Mouse (Mus musculus) MEL (cell line): ENCODE measurements around the gene Fis1. TPM values are rescaled to one million over a fixed set of nuclear protein-coding genes. Genes with fewer than 3 reads are reported as not detected.

Experiments
- DNase-seq: peaks from one replicate; pipeline ENCODE4 v3.0.0; 2011; ENCODE audit warnings: low read depth, low spot score
- H3K27ac ChIP-seq: 2 replicates; pipeline ENCODE4 v1.5.1; 2012; ENCODE audit warnings: low read depth, mild to moderate bottlenecking, control low read depth, low read length, moderate library complexity; ENCODE audit not compliant: control insufficient read depth
- H3K27me3 ChIP-seq, 2 experiments: fragments of 150-350 bp in 1 of 2; sonication (generic) in 1 of 2; 2 replicates each; pipeline ENCODE4 v1.6.1; 2012; ENCODE audit warnings: low read length in 2 of 2, mild to moderate bottlenecking in 2 of 2, improper control_type of control experiment in 1 of 2, moderate library complexity in 1 of 2; ENCODE audit not compliant: insufficient read depth in 2 of 2, control insufficient read depth in 1 of 2
- H3K36me3 ChIP-seq, 2 experiments: 2 replicates each; pipeline ENCODE4 v1.6.1; 2012 to 2014; ENCODE audit warnings: low read length in 2 of 2, improper control_type of control experiment in 1 of 2, inconsistent platforms in 1 of 2, mild to moderate bottlenecking in 1 of 2; ENCODE audit not compliant: insufficient read depth in 2 of 2, control insufficient read depth in 1 of 2
- H3K4me1 ChIP-seq, 2 experiments: fragments of 150-350 bp in 1 of 2; sonication (generic) in 1 of 2; 2 replicates each; pipeline ENCODE4 v1.6.1; 2012; ENCODE audit warnings: low read length in 2 of 2, improper control_type of control experiment in 1 of 2, mild to moderate bottlenecking in 1 of 2; ENCODE audit not compliant: insufficient read depth in 2 of 2, control insufficient read depth in 1 of 2
- H3K4me3 ChIP-seq, 2 experiments: fragments of 150-350 bp in 1 of 2; sonication (generic) in 1 of 2; 2 replicates each; pipeline ENCODE4 v1.5.1; 2012; ENCODE audit warnings: low read depth in 2 of 2, low read length in 2 of 2, mild to moderate bottlenecking in 2 of 2, moderate library complexity in 2 of 2, control low read depth in 1 of 2, improper control_type of control experiment in 1 of 2; ENCODE audit not compliant: control insufficient read depth in 1 of 2, insufficient read depth in 1 of 2
- H3K79me2 ChIP-seq: 2 replicates; pipeline ENCODE4 v1.6.1; 2012; ENCODE audit warnings: mild to moderate bottlenecking, low read length, moderate library complexity; ENCODE audit not compliant: control insufficient read depth, poor library complexity, insufficient read depth
- H3K9ac ChIP-seq: 2 replicates; pipeline ENCODE4 v1.6.1; 2012; ENCODE audit warnings: low read depth, mild to moderate bottlenecking, control low read depth, low read length, moderate library complexity; ENCODE audit not compliant: control insufficient read depth, poor library complexity, severe bottlenecking
- H3K9me3 ChIP-seq: fragments of 150-350 bp; sonication (generic); replicated peaks from 2 replicates; pipeline ENCODE4 v1.6.1; 2012; ENCODE audit warnings: mild to moderate bottlenecking, low read length, improper control_type of control experiment, moderate library complexity; ENCODE audit not compliant: insufficient read depth
- CTCF ChIP-seq, 3 experiments: IDR thresholded peaks in 2 of 3; conservative IDR thresholded peaks in 1 of 3; 2 replicates each; pipeline ENCODE4 v1.5.1; 2011 to 2012; ENCODE audit warnings: low read length in 3 of 3, low read depth in 2 of 3, mild to moderate bottlenecking in 2 of 3, improper control_type of control experiment in 1 of 3, inconsistent platforms in 1 of 3, mixed read lengths in 1 of 3, moderate library complexity in 1 of 3; ENCODE audit not compliant: control insufficient read depth in 1 of 3, insufficient read depth in 1 of 3, poor library complexity in 1 of 3, severe bottlenecking in 1 of 3
- E2F4 ChIP-seq: IDR thresholded peaks from 2 replicates; pipeline ENCODE4 v1.6.1; 2011; ENCODE audit warnings: low read depth, low read length, improper control_type of control experiment, borderline replicate concordance
- EP300 ChIP-seq, 2 experiments: IDR thresholded peaks; 2 replicates each; pipeline ENCODE4 v1.6.1; 2011; ENCODE audit warnings: improper control_type of control experiment in 2 of 2, low read length in 2 of 2, low read depth in 1 of 2, mild to moderate bottlenecking in 1 of 2
- ETS1 ChIP-seq: IDR thresholded peaks from 2 replicates; pipeline ENCODE4 v1.6.1; 2012; ENCODE audit warnings: low read depth, mild to moderate bottlenecking, inconsistent platforms, low read length, improper control_type of control experiment, moderate library complexity
- GATA1 ChIP-seq: IDR thresholded peaks from 2 replicates; pipeline ENCODE4 v1.6.1; 2011; ENCODE audit warnings: low read depth, low read length, improper control_type of control experiment
- HCFC1 ChIP-seq: IDR thresholded peaks from 2 replicates; pipeline ENCODE4 v1.6.1; 2012; ENCODE audit warnings: low read depth, mild to moderate bottlenecking, inconsistent platforms, low read length, improper control_type of control experiment, moderate library complexity
- JUND ChIP-seq: IDR thresholded peaks from 2 replicates; pipeline ENCODE4 v1.6.1; 2011; ENCODE audit warnings: low read depth, mild to moderate bottlenecking, improper control_type of control experiment, low read length
- MAFK ChIP-seq: IDR thresholded peaks from 2 replicates; pipeline ENCODE4 v1.6.1; 2011; ENCODE audit warnings: low read depth, mild to moderate bottlenecking, low read length, improper control_type of control experiment, borderline replicate concordance
- MXI1 ChIP-seq: IDR thresholded peaks from 2 replicates; pipeline ENCODE4 v1.6.1; 2011; ENCODE audit warnings: mild to moderate bottlenecking, low read depth, low read length, improper control_type of control experiment
- MYB ChIP-seq: IDR thresholded peaks from 2 replicates; pipeline ENCODE4 v1.6.1; 2011; ENCODE audit warnings: mild to moderate bottlenecking, low read depth, low read length, improper control_type of control experiment
- NELFE ChIP-seq: IDR thresholded peaks from 2 replicates; pipeline ENCODE4 v1.6.1; 2011; ENCODE audit warnings: low read depth, low read length, improper control_type of control experiment
- NRF1 ChIP-seq: IDR thresholded peaks from 2 replicates; pipeline ENCODE4 v1.6.1; 2014; ENCODE audit warnings: low read depth, mild to moderate bottlenecking, inconsistent platforms, low read length, improper control_type of control experiment, moderate library complexity; ENCODE audit not compliant: poor library complexity, insufficient read depth, severe bottlenecking
- POLR2A ChIP-seq, 2 experiments: IDR thresholded peaks; 2 replicates each; pipeline ENCODE4 v1.6.1; 2011 to 2012; ENCODE audit warnings: low read length in 2 of 2, mild to moderate bottlenecking in 2 of 2, control low read depth in 1 of 2, improper control_type of control experiment in 1 of 2, low read depth in 1 of 2, moderate library complexity in 1 of 2; ENCODE audit not compliant: control insufficient read depth in 1 of 2, insufficient read depth in 1 of 2, poor library complexity in 1 of 2
- POLR2AphosphoS2 ChIP-seq: IDR thresholded peaks from 2 replicates; pipeline ENCODE4 v1.6.1; 2011; ENCODE audit warnings: low read length, improper control_type of control experiment
- RAD21 ChIP-seq: IDR thresholded peaks from 2 replicates; pipeline ENCODE4 v1.6.1; 2011; ENCODE audit warnings: mild to moderate bottlenecking, low read depth, low read length, improper control_type of control experiment
- RCOR1 ChIP-seq: IDR thresholded peaks from 2 replicates; pipeline ENCODE4 v1.6.1; 2012; ENCODE audit warnings: low read depth, mild to moderate bottlenecking, inconsistent platforms, low read length, improper control_type of control experiment
- SMC3 ChIP-seq: IDR thresholded peaks from 2 replicates; pipeline ENCODE4 v1.6.1; 2011; ENCODE audit warnings: low read depth, low read length, improper control_type of control experiment
- TBP ChIP-seq: IDR thresholded peaks from 2 replicates; pipeline ENCODE4 v1.8.0; 2011; ENCODE audit warnings: low read depth, low read length, improper control_type of control experiment
- USF2 ChIP-seq, 2 experiments: IDR thresholded peaks; 2 replicates each; pipeline ENCODE4 v1.6.1; 2011 to 2012; ENCODE audit warnings: improper control_type of control experiment in 2 of 2, low read length in 2 of 2, borderline replicate concordance in 1 of 2, inconsistent platforms in 1 of 2, low read depth in 1 of 2, mild to moderate bottlenecking in 1 of 2; ENCODE audit not compliant: insufficient read depth in 1 of 2
- ZMIZ1 ChIP-seq: IDR thresholded peaks from 2 replicates; pipeline ENCODE4 v1.6.1; 2012; ENCODE audit warnings: low read depth, mild to moderate bottlenecking, inconsistent platforms, low read length, improper control_type of control experiment, moderate library complexity
- polyA plus RNA-seq, 2 experiments: library from polyadenylated mRNA; stranded (reverse) in 1 of 2; unstranded in 1 of 2; fragments of >175 nt in 1 of 2; fragments of >200 nt in 1 of 2; gene quantifications; 2 replicates each; pipeline versions ENCODE4 v1.2.1 to v1.2.4; 2012; ENCODE audit warnings: low replicate concordance in 2 of 2, low read depth in 1 of 2; ENCODE audit not compliant: insufficient read length in 2 of 2, insufficient read depth in 1 of 2, missing spikeins in 1 of 2
- total RNA-seq: library from RNA; depleted of rRNA; stranded (reverse); fragments of 300-350 nt; gene quantifications from 2 replicates; pipeline ENCODE4 v1.2.3, GENCODE M21; 2012

Fis1 gene
- total and polyA plus RNA-seq, 3 experiments = 164 to 184 TPM; not detected in 1

DNA sequence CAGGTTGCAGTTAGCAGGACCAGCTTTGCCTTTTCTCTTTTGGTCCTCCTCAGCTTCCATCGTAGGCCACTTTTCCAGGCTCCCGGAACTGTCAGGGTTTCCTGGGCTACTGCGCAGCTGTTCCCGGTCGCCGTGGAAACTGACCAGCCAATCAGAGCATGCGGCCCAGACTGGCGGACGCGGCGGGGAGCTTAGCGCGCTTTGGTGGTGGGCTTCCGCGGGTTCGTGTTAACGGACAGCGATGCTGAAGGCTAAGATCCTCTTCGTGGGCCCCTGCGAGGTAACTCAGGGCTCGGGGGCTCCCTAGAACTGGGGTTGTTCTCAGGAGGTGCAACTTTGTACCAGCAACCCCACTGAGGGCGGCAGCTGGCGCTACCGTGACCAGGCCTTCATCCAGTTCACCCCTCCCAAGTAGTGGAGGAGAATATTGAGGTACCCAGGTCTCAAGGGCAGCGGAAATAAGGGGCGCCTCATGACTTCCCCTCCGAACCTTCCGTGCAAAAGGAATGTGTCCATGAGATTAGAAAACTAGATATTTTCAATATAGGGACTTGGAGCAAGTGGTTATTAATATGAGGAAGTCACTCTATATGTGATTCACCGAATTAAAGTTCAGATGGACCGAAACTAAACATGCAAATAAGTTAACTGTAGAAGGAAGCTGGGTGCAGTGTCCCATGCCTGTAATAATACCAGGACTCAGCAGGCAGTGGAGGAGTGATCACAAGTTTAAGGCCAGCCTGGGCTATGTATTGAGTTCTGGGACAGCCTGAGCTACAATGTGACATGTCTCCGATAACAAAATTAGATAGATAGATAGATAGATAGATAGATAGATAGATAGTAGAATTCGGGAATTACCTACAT is 44.9 kb upstream of the Fis1 start, which contains the start of gene Ift22 (continued):
- TF ChIP-seq HCFC1 = peak; percentile 94
- no peak for TF ChIP-seq RCOR1
- TF ChIP-seq RAD21 = no peak
- peak; percentile 38; the same call in 1 of the 2 replicates for TF ChIP-seq NELFE
- no peak for TF ChIP-seq JUND
- no peak for TF ChIP-seq MAFK
- peak; percentile 93 for TF ChIP-seq MXI1
- no peak for TF ChIP-seq E2F4
- no peak for TF ChIP-seq CTCF (IDR thresholded peaks at IDR 0.05 in 2 of 3, conservative IDR thresholded peaks at IDR 0.05 in 1 of 3; ENCODE audit: control insufficient read depth in 1 of 3, insufficient read depth in 1 of 3, low read depth in 2 of 3, low read length in 3 of 3, poor library complexity in 1 of 3, severe bottlenecking in 1 of 3)
- TF ChIP-seq ZMIZ1 = no peak
- no peak for TF ChIP-seq ETS1
- no peak for TF ChIP-seq MYB
- TF ChIP-seq POLR2A (IDR thresholded peaks at IDR 0.05; ENCODE audit: control insufficient read depth in 1 of 2, insufficient read depth in 1 of 2, low read depth in 1 of 2, low read length in 2 of 2, poor library complexity in 1 of 2) = peak in 1 of 2 experiments; percentile 49; a peak in 1 of 4 replicates

GRCm38 (mm10) chr5:136914183-136914582 is 38.9 kb upstream of the Fis1 start:
- Histone ChIP-seq H3K27me3 (no peaks in the 10 kb centered on the region), H3K4me3 (no peak overlapping the region), H3K4me1 (no peaks in the 10 kb centered on the region), H3K27ac (no peak overlapping the region), H3K36me3 (no peaks in the 10 kb centered on the region), H3K79me2 (peaks cover 2% of the 10 kb centered on the region; the same call in 1 of the 2 replicates), H3K9me3 (no peaks in the 10 kb centered on the region), H3K9ac (no peak overlapping the region)
- no peak for DNase-seq
- TF ChIP-seq USF2 (IDR thresholded peaks at IDR 0.05; ENCODE audit: borderline replicate concordance in 1 of 2, insufficient read depth in 1 of 2, low read depth in 1 of 2, low read length in 2 of 2) (no peak), TBP (no peak), SMC3 (no peak), JUND (no peak), EP300 (IDR thresholded peaks at IDR 0.05; ENCODE audit: low read depth in 1 of 2, low read length in 2 of 2) (no peak), GATA1 (no peak), NRF1 (no peak), POLR2AphosphoS2 (no peak)
